ENCODE assay signal across 27 mouse cellular contexts in genomic region chr7:105433859-105434258, GRCm38 (mm10). TPM values are rescaled to one million over a fixed set of nuclear protein-coding genes. Genes with fewer than 3 reads are reported as not detected.
DNase-seq lines count a peak whose midpoint lies in the region; ATAC-seq and TF ChIP-seq lines count a peak whose summit lies in the region.
"Had no signal": no experiment of that assay in that cellular context is flagged by ENCODE, and none has a peak within 500 bp of the region (broad histone marks: within the 10 kb centered on the region; RNA-seq: fewer than 3 reads in every experiment).

No protein-coding gene starts in this region.

- TF ChIP-seq CTCF in E14TG2a.4 (conservative IDR thresholded peaks at IDR 0.05; ENCODE audit: low read length), result peak; percentile 33

- no peaks in the 10 kb centered on the region for H3K36me3 ChIP-seq in limb, embryonic 15.5 days
- no peaks in the 10 kb centered on the region for H3K36me3 ChIP-seq in limb, embryonic 10.5 days
- no peaks in the 10 kb centered on the region for H3K36me3 ChIP-seq in E14TG2a.4 (ENCODE audit: insufficient read depth, low read length)
- H3K36me3 ChIP-seq: embryonic facial prominence, embryonic 12.5 days; forebrain, embryonic 12.5 days; heart, embryonic 12.5 days; hindbrain, embryonic 12.5 days had no signal

- ATAC-seq in limb, embryonic 15.5 days (ENCODE audit: insufficient number of reproducible peaks, low FRiP score, low TSS enrichment, low read depth), result 0 out of 2 replicates have a peak, but pooled peaks have one; percentile 61
- ATAC-seq in megakaryocyte progenitor cell, adult 5-6 weeks (replicated peaks; ENCODE audit: poor library complexity), result no peak
- ATAC-seq: forebrain, embryonic 16.5 days; hindbrain, postnatal 0 days; Patski had no signal

- no peak overlapping the region for H3K9ac ChIP-seq in limb, embryonic 15.5 days
- H3K9ac ChIP-seq: embryonic facial prominence, embryonic 12.5 days; forebrain, embryonic 12.5 days; heart, embryonic 12.5 days; hindbrain, embryonic 12.5 days had no signal

- H3K4me2 ChIP-seq in limb, embryonic 15.5 days, result no peak overlapping the region
- H3K4me2 ChIP-seq: embryonic facial prominence, embryonic 12.5 days; forebrain, embryonic 12.5 days; heart, embryonic 12.5 days; hindbrain, embryonic 12.5 days had no signal

- H3K9me3 ChIP-seq in limb, embryonic 15.5 days, result no peaks in the 10 kb centered on the region
- H3K9me3 ChIP-seq in limb, embryonic 10.5 days (replicated peaks), result no peaks in the 10 kb centered on the region
- H3K9me3 ChIP-seq in E14TG2a.4 (ENCODE audit: low read length), result no peaks in the 10 kb centered on the region
- H3K9me3 ChIP-seq: embryonic facial prominence, embryonic 12.5 days; forebrain, embryonic 12.5 days; heart, embryonic 12.5 days; hindbrain, embryonic 12.5 days had no signal

- H3K4me3 ChIP-seq in limb, embryonic 15.5 days, result no peak overlapping the region
- no peak overlapping the region for H3K4me3 ChIP-seq in limb, embryonic 10.5 days
- no peak overlapping the region for H3K4me3 ChIP-seq in E14TG2a.4 (replicated peaks; ENCODE audit: low read length)
- H3K4me3 ChIP-seq: embryonic facial prominence, embryonic 12.5 days; forebrain, embryonic 12.5 days; heart, embryonic 12.5 days; hindbrain, embryonic 12.5 days had no signal

- H3K27me3 ChIP-seq in limb, embryonic 15.5 days, result peaks cover 3% of the 10 kb centered on the region; the same call in 1 of the 2 replicates
- no peaks in the 10 kb centered on the region; the same call in 1 of the 2 replicates for H3K27me3 ChIP-seq in limb, embryonic 10.5 days (ENCODE audit: low read depth, poor library complexity, severe bottlenecking)
- H3K27me3 ChIP-seq in E14TG2a.4 (ENCODE audit: insufficient read depth, low read length), result peaks cover 82% of the 10 kb centered on the region
- H3K27me3 ChIP-seq: CH12.LX; forebrain, embryonic 12.5 days; hindbrain, embryonic 12.5 days; Patski had no signal

- no peaks in the 10 kb centered on the region for H3K4me1 ChIP-seq in limb, embryonic 15.5 days
- H3K4me1 ChIP-seq in limb, embryonic 10.5 days, result no peaks in the 10 kb centered on the region
- peaks cover 15% of the 10 kb centered on the region for H3K4me1 ChIP-seq in E14TG2a.4 (replicated peaks; ENCODE audit: low read depth, low read length)
- H3K4me1 ChIP-seq: embryonic facial prominence, embryonic 12.5 days; forebrain, embryonic 12.5 days; hindbrain, embryonic 12.5 days had no signal

- DNase-seq in limb, embryonic 10.5 days (ENCODE audit: low spot score), result no peak
- peak; percentile 27 for DNase-seq in R1 (ENCODE audit: low read depth, low spot score)
- peak; percentile 49 for DNase-seq in testis, postnatal 10 days (ENCODE audit: low spot score)
- no peak for DNase-seq in cerebellum, adult 11-12 months
- DNase-seq in cerebellum, adult 18-20 months, result no peak
- DNase-seq: adrenal gland, adult 8-10 months; adrenal gland, postnatal 36 days; cerebellum, adult 9-10 months; cerebellum, postnatal 25 days; gastrocnemius, postnatal 14 days; heart, postnatal 36 days had no signal

- H3K27ac ChIP-seq in limb, embryonic 15.5 days, result no peak overlapping the region
- no peak overlapping the region for H3K27ac ChIP-seq in limb, embryonic 10.5 days
- H3K27ac ChIP-seq: embryonic facial prominence, embryonic 12.5 days; forebrain, embryonic 12.5 days; hindbrain, embryonic 12.5 days; hindbrain, postnatal 0 days had no signal

- WGBS in limb, embryonic 15.5 days, result 79% methylated on average over 17 of the region's 17 CpGs
- WGBS in limb, embryonic 10.5 days, result 83% methylated on average over 17 of the region's 17 CpGs

RNA-seq across cellular contexts. Expression of gene Cckbr, which starts 8.3 kb away (rescaled TPM):
- polyA plus RNA-seq in limb, embryonic 15.5 days (2015; fragmentation: Nextera tagmentation; extraction: Ambion mirVana), result not detected in 2 replicates
- 0.05 TPM in 2 replicates for polyA plus RNA-seq in limb, embryonic 10.5 days (2016; fragmentation: Nextera tagmentation; extraction: Ambion mirVana)
- total RNA-seq in megakaryocyte progenitor cell, adult 5-6 weeks (2015), result not detected in 2 replicates
- total RNA-seq in megakaryocyte progenitor cell, adult 5-6 weeks (2017), result not detected in 2 replicates
- total RNA-seq: adrenal gland, postnatal 36 days; CH12.LX; gastrocnemius, postnatal 14 days; heart, adult 8-10 months; heart, postnatal 36 days had no signal
- polyA plus RNA-seq: heart, embryonic 12.5 days; heart, embryonic 16.5 days; Patski had no signal

RNA-seq across cellular contexts. Expression of gene Cnga4, which starts 29.5 kb away (rescaled TPM):
- 0.05 TPM in 1 of 2 replicates, not detected in the other for polyA plus RNA-seq in limb, embryonic 15.5 days (2015; fragmentation: Nextera tagmentation; extraction: Ambion mirVana)
- 0.05 TPM in 1 of 2 replicates, not detected in the other for polyA plus RNA-seq in limb, embryonic 10.5 days (2016; fragmentation: Nextera tagmentation; extraction: Ambion mirVana)
- 0.07 TPM in 1 of 2 replicates, not detected in the other for total RNA-seq in megakaryocyte progenitor cell, adult 5-6 weeks (2015)
- not detected in 2 replicates for total RNA-seq in megakaryocyte progenitor cell, adult 5-6 weeks (2017)
- total RNA-seq: adrenal gland, adult 8-10 months; adrenal gland, postnatal 36 days; CH12.LX; gastrocnemius, postnatal 14 days; heart, adult 8-10 months; heart, postnatal 36 days had no signal
- polyA plus RNA-seq: heart, embryonic 12.5 days; intestine, embryonic 14.5 days; Patski had no signal

RNA-seq across cellular contexts. Expression of gene Fam160a2, which starts 34.0 kb away (rescaled TPM):
- 38.6 and 47.0 TPM in 2 replicates for polyA plus RNA-seq in limb, embryonic 15.5 days (2015; fragmentation: Nextera tagmentation; extraction: Ambion mirVana)
- 45.9 and 47.0 TPM in 2 replicates for polyA plus RNA-seq in limb, embryonic 10.5 days (2016; fragmentation: Nextera tagmentation; extraction: Ambion mirVana)
- total RNA-seq in megakaryocyte progenitor cell, adult 5-6 weeks (2015), result 32.4 and 33.3 TPM in 2 replicates
- total RNA-seq in megakaryocyte progenitor cell, adult 5-6 weeks (2017), result 8.7 and 19.8 TPM in 2 replicates

RNA-seq across cellular contexts. Expression of gene Cavin3, which starts 48.2 kb away (rescaled TPM):
- polyA plus RNA-seq in limb, embryonic 15.5 days (2015; fragmentation: Nextera tagmentation; extraction: Ambion mirVana), result 141 and 162 TPM in 2 replicates
- polyA plus RNA-seq in limb, embryonic 10.5 days (2016; fragmentation: Nextera tagmentation; extraction: Ambion mirVana), result 20.4 and 21.6 TPM in 2 replicates
- total RNA-seq in megakaryocyte progenitor cell, adult 5-6 weeks (2015), result 0.22 and 0.27 TPM in 2 replicates
- 0.41 and 0.42 TPM in 2 replicates for total RNA-seq in megakaryocyte progenitor cell, adult 5-6 weeks (2017)
- total RNA-seq: CH12.LX had no signal

RNA-seq across cellular contexts. Expression of gene Gm5901, which starts 59.0 kb away (rescaled TPM):
- polyA plus RNA-seq in limb, embryonic 15.5 days (2015; fragmentation: Nextera tagmentation; extraction: Ambion mirVana), result not detected in 2 replicates
- polyA plus RNA-seq in limb, embryonic 10.5 days (2016; fragmentation: Nextera tagmentation; extraction: Ambion mirVana), result not detected in 2 replicates
- not detected in 2 replicates for total RNA-seq in megakaryocyte progenitor cell, adult 5-6 weeks (2015)
- total RNA-seq in megakaryocyte progenitor cell, adult 5-6 weeks (2017), result not detected in 2 replicates
- total RNA-seq: adrenal gland, adult 8-10 months; adrenal gland, postnatal 36 days; gastrocnemius, postnatal 14 days; heart, adult 8-10 months; heart, postnatal 36 days; hindbrain, postnatal 0 days had no signal
- polyA plus RNA-seq: cortical plate, adult 2 months; embryonic facial prominence, embryonic 12.5 days; forebrain, embryonic 12.5 days; forebrain, embryonic 16.5 days; frontal cortex, adult 2 months; heart, embryonic 12.5 days; heart, embryonic 16.5 days; hindbrain, embryonic 12.5 days; hindbrain, postnatal 0 days; intestine, embryonic 14.5 days; Patski had no signal

Comparison
In these comparisons a context has a peak if more than half of its experiments do, and no peak if none do; other contexts are left out.
1. DNase-seq: peak in R1 (single experiment) and testis, postnatal 10 days (single experiment); none in limb, embryonic 10.5 days (single experiment), cerebellum, adult 11-12 months (single experiment) and cerebellum, adult 18-20 months (0 of 2).